Mouse (Mus musculus): ENCODE data around the gene Kcnmb4.

The Kcnmb4 gene

GRCm38 (mm10) chr10:116397573-116397972, 76.1 kb downstream of the Kcnmb4 start:
- DNase-seq = peak in 1 of 2 experiments; percentile 25

- no peak for DNase-seq
Observed at GRCm38 (mm10) chr10:116396966-116397365, 76.7 kb downstream of the Kcnmb4 start.

GRCm38 (mm10) chr10:116396279-116396678, 77.4 kb downstream of the Kcnmb4 start:
- no peak for DNase-seq

- DNase-seq = no peak
Observed at GRCm38 (mm10) chr10:116394585-116394984, 79.1 kb downstream of the Kcnmb4 start.

- no peak for DNase-seq
Observed at GRCm38 (mm10) chr10:116393790-116394475, 79.7 kb downstream of the Kcnmb4 start.

GRCm38 (mm10) chr10:116388840-116389239, 84.8 kb downstream of the Kcnmb4 start:
- no peak for DNase-seq

- DNase-seq = peak; percentile 32 to 36
Observed at GRCm38 (mm10) chr10:116386391-116386885, 87.2 kb downstream of the Kcnmb4 start.

- DNase-seq = no peak
Observed at GRCm38 (mm10) chr10:116384401-116384800, 89.3 kb downstream of the Kcnmb4 start.

- no peak for DNase-seq
Observed at GRCm38 (mm10) chr10:116382826-116383685, 90.6 kb downstream of the Kcnmb4 start.

- DNase-seq = no peak
Observed at GRCm38 (mm10) chr10:116376853-116377252, 96.8 kb downstream of the Kcnmb4 start.

GRCm38 (mm10) chr10:116374111-116374510, 99.6 kb downstream of the Kcnmb4 start:
- DNase-seq = peak; percentile 69 to 78

- no peak for DNase-seq
Observed at GRCm38 (mm10) chr10:116370991-116371725, 102.5 kb downstream of the Kcnmb4 start.

All from cerebellum, postnatal 25 days (tissue).